Mouse (Mus musculus) 3T3-L1 (cell line): ENCODE results near the gene Rnf167.

Experiments used
- DNase-seq: peaks from one replicate; pipeline ENCODE4 v3.0.0-alpha.2; 2015; ENCODE audit warnings: low read depth, low spot score

Rnf167 gene

DNA sequence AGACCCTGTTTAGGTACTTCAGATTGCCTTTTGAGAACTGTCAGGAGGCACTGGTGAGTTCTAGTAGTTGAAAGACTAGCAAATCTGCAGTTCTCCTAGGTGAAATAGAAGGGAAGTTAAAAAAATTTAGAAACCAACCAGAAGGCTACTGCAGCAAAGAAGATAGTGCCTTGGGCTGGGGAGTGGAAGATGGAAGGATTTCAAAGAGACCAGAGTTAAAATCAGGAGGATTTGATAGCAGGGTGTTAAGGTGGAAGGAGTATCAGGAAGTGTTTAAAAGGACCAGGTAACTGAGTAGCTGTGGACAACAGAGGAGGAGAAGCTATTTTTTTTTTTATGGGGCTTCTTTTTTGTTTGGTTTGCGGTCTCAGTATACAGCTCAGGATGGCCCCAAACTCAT is 9.3 kb upstream of the Rnf167 start:
- DNase-seq = no peak

DNA sequence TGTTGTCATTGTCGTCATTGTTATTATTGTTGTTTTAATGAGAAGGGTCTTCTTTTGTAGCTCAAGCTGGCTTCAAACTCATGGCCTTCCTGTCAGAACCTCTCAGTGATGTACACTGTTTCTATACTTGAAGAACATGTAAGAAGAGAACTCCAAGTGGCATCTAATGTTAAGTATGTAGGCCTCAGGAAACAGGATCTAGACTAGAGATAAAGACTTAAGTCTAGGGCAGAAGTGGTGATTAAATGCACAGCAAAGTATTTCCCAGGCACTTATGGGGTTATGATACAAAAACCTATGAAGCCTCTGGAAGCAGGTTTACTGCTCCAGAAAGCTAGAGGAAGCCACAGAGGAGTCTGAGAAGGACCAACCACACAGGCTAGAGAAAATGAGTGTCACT is 8.7 kb upstream of the Rnf167 start:
- DNase-seq = no peak

DNA sequence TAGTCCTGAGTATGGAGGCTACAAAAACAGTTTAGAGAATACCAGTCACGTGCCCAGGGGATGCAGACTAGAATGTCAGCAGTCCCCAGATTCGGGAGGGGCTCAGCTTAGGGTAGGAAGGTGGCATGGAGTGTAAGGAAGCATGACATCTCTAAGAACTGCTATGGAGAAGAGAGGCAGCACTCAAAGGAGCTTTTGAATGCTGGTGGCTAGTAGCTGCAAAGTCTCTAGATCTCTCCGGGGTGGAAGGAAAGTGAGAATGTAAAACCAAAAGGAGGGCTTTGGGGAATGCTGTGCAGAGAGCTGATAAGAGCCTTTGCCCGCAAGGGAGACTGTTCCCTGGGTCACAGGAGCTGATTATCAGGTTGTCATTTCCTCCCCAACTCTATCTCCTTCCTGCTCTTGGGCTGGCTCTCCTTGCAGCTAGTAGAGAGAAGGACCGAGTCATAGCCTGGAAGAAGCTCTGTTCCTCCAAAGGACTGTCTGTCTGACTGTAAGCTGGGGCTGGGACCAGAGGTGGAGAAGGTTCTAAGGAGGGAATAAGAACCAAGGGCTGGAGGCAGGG is 8.2 kb upstream of the Rnf167 start, which contains the start of gene Gp1ba:
Gene Gp1ba, plus strand, starts transcription at position 409 of the 565 bp plus-strand sequence.
- DNase-seq = no peak

DNA sequence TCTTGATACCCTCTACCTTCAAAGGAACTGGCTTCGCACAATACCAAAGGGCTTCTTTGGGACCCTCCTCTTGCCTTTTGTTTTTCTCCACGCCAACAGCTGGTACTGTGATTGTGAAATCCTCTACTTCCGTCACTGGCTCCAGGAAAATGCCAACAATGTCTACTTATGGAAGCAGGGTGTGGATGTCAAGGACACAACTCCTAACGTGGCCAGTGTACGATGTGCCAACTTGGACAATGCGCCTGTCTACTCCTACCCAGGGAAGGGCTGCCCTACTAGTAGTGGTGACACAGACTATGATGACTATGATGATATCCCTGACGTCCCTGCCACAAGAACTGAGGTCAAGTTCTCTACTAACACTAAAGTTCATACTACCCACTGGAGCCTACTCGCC is 7.1 kb upstream of the Rnf167 start:
- DNase-seq = no peak

DNA sequence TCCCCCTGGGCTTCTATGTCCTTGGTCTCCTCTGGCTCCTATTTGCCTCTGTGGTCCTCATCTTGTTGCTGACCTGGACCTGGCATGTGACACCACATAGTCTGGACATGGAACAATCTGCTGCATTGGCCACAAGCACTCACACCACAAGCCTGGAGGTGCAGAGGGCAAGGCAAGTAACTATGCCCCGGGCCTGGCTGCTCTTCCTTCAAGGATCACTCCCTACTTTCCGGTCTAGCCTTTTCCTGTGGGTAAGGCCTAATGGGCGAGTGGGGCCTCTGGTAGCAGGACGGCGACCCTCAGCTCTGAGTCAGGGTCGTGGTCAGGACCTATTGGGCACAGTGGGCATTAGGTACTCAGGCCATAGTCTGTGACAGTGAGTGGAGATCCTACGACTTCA is 5.8 kb upstream of the Rnf167 start:
- no peak for DNase-seq

DNA sequence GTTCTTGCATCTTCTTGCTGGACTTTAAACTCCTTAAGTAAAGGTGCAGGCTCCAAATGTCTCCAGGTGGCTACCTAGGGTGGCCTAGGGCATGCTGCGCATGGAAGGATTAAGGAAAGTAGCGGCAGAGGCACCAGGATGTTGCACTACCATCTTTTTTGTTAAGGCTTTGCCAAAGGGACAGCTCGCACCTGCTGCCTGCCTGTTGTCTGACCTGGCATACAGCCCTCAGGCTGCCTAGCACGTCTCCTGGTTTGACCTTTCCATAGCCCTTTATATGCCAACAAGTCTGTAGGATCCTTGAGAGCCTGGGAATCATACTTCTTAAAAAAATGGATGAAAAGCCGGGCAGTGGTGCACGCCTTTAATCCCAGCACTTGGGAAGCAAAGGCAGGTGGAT is 4.0 kb upstream of the Rnf167 start:
- DNase-seq = no peak

DNA sequence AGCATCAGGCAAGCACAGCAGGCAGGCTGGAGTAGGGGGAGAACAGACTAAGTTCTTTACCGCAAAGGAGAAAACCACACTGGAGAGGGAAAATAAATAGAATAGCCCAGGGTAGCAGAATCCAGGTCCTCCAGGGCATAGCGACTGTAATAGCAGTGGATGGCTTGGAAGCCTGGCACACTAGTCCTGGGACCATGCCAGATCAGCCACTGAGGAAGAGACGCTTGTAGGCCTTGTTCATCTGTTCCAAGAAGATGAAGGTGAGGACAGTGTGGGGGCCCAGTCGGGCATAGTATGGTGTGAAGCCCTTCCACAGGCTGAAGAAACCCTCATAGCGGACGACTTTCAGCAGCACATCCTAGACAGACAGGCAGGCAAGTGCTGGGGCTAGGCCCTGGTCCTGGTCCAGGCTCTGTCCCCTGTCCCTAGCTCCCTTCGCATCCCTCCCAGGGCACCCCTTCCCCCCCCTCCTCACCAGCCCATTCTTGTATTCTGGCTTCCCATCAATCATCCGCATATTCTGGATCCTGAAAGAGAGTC is 2.4 kb upstream of the Rnf167 start:
- no peak for DNase-seq

DNA sequence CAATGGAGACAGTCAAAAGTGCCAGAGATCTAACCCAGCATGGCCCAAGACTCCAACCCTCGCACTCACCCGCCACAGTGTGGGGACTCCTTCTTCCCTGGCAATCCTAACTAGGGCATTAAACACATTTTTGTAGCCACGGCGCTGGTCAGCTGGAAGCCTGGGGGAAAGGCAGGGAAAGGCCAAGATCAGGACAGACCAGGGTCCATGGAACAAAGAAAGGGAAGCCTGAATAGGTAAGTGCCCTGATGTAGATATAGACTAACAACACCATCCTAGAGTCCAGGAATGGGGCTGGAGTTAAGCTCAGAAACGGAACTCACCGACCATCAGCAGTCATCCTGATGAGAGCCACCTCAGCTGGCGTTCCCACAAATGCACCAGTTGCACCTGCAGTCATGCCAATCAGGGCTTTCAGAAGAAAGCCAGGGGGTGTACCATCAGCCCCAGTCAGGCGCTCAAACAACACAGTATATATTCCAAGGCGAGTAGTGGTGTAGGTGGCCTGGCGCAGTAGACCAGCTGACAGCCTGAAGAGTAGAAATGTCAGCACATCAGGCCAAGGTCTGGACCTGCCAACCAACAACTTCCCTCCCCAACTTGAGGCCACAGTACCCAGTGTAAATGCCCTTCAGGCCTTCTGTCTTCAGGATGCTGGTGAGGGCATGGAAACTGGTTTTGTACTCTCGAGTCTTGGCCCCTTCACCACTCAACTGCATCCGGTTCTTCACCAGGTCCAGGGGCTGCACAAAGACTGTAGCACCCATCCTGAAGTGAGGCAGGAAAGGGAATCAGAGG is 1.4 kb upstream of the Rnf167 start:
- no peak for DNase-seq

DNA sequence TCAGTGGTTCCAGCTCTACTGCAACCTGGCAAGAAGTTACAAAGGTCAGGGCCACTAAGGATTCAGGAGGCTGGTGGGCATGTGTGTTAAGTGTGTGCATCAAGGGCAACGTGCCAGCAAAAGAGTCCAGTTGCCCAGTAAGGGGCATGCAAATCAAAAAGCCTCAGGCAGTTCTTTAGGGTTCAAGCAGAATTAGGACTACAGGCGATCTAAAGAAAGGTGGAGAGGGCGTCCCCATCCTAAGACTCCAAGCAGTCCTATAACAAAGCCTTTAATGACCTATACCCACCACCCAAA is 828 bp upstream of the Rnf167 start:
- DNase-seq = peak; percentile 43

DNA sequence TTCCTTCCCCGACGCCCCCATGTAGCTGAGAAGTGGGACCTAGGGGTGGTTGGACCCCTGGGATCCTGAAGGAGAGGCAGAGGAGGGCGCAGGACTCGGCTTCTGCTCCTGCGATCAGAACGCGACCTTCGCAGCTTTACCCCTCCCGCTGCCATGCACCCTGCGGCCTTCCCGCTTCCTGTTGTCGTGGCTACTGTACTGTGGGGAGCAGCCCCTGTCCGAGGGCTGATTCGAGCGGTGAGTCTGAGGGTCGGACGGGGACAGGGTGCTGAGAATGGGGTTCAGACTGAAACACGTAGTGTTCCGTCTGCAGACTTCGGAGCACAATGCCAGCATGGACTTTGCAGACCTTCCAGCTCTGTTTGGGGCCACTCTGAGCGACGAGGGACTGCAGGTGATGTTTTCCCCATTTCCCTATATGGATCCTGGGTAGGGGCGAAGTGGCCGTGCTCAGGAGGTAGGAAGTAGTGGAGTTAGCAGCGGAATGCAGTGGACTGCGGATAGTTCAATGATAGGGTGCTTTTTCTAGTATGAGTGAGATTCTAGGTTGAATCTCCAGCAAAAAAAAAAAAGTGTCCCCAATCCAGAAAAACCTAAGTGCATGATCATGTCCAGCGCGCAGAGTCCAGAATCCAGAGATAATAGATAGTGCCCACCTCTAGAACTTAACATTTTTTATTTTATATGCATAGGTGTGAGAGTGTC is 833 bp downstream of the Rnf167 start:
- DNase-seq = peak; percentile 51

DNA sequence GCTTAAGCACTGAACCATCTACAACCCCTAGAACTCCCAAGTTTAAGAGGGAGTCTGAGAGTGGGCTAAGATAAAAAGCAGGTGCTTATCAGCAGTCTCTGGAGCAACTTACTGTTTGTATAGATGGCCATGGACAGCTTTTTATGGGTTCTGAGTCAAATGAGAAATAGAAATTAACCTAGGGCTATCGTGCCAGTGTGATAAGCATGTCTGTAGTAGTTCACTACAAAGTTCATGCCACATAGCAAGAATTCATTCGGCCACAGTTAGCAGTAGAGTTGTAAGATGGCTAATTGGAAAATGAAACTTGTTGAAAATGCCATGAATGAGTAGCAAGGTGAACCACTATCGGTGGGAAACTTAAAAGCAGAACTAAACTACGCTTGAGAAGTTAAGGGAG is 1.5 kb downstream of the Rnf167 start:
- DNase-seq = peak; percentile 31

DNA sequence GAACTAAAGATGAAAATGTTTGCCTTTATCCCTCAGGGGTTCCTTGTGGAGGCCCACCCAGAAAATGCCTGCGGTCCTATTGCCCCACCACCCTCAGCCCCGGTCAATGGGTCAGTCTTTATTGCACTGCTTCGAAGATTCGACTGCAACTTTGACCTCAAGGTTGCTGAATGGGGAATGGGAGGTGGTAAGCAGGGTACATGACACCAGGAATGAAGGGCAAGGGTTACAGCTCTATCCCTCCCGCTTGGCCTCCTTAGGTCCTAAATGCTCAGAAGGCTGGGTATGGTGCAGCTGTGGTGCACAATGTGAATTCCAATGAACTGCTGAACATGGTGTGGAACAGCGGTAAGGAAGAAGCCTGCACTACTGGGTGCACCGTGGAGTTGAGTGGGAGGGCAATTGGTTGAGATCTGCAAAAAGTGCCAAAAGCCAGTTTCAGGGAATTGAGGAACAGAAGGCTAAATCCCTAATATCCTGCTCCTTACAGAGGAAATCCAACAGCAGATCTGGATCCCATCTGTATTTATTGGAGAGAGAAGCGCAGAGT is 2.2 kb downstream of the Rnf167 start:
- DNase-seq = no peak

DNA sequence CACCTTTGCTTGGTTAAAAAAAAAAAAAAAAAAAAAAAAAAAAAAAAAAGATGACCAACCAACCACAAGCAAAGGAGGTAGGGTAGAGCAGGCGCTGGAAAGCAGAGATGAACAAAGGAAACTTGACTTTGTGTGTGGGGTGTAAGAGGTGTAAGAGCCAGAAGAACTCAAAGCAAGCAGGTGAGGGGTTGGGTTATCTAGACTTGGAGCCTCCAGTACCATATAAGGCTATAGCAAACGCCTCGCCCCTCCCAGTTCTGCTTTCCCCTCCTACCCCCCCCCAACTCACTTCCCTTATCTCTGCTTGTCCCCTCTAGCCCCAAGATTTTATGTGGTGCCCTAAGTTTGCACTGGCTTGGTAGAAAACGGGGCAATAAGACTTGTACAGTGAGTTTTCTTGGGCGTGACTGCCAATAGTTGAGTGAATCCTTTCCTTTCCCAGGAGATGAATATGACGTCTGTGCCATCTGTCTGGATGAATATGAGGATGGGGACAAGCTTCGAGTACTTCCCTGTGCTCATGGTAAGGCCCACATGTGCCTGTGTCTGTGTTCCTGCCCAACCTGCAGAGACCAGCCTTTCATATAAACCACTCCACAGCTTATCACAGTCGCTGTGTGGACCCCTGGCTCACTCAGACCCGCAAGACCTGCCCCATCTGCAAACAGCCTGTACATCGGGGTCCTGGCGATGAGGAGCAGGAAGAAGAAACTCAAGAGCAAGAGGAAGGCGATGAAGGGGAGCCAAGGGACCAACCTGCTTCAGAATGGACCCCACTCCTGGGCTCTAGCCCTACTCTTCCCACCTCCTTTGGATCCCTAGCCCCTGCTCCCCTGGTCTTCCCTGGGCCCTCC is 3.5 kb downstream of the Rnf167 start:
- DNase-seq = peak; percentile 29

DNA sequence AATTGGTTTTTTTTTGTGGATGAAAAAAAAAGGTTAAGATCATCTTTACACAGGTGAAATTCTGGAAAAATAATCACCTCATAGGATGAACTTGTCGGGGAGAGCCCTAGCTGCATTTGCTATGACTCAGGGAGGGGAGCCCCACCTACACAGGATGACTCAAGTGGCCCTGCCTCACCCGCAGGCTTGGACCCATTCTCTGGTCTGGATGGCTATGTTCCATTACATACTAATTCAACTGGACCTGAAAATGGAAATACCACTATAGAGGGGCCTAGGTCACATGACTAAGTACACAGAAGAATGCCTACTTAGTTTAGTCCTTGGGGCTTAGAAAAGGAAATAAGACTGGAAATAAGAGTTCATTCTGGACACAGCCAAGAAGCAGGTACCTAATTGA is 4.4 kb downstream of the Rnf167 start:
- DNase-seq = peak; percentile 90

DNA sequence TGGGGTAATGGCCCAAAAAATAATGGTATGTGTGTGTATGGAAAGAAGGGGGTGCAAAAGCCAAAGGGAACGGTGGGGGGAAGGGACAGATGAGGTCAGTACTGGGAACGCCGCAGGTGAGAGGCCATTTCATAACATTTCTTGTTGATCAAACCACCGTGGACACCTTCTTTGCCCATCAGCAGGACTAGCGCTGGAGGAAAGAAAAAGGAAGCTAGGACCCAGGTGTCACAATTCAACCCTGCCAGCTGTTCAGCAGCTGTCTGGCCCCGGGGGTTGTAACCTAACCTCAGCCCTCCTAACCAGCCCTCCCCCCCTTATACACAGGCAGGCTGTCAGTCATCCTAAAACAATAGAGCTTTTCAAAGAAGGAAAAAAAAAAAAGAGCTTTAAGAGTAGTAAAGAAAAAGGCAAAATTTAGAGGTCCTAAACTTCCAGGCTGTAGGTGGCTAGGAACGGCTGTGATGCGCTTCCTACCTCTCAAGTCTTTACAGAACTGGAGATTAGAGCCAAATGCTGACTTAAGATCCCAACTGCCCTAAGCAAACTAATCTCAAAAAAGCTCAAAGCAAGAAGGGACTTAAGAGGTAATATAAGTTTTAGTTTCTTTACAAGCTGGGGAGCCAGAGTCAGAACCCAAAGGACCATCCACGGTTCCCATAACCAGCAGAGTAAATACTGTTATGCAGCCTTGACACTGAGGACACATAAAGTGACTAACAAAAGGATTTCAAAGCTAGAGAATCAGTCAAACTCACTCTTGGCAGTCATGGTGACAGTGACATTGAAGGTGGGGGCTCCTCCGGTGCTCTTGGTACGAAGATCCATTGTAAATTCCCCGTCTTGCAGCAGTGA is 5.2 kb downstream of the Rnf167 start:
- DNase-seq = peak; percentile 72

DNA sequence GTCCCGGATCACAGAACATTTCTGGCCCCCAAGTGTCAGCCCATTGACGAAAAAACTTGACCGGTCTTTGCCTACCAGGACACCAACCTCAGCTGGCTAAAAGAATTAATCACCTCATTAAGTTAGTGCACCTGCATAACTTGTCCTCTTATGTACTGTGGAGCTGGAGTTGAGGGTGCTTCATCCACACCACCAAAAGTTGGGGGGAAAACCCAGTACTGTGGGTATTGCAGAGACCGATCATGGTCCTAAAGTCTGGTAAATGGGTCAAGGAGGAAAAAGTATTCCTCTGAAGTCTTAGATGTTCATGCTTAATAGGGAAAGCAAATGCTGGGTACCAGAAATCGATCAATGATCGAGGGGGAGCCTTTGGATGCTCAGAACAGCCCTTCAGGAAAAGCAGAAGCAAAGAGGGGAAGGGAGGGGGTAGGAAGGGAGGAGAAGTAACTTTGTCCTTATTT is 5.9 kb downstream of the Rnf167 start:
- DNase-seq = no peak

DNA sequence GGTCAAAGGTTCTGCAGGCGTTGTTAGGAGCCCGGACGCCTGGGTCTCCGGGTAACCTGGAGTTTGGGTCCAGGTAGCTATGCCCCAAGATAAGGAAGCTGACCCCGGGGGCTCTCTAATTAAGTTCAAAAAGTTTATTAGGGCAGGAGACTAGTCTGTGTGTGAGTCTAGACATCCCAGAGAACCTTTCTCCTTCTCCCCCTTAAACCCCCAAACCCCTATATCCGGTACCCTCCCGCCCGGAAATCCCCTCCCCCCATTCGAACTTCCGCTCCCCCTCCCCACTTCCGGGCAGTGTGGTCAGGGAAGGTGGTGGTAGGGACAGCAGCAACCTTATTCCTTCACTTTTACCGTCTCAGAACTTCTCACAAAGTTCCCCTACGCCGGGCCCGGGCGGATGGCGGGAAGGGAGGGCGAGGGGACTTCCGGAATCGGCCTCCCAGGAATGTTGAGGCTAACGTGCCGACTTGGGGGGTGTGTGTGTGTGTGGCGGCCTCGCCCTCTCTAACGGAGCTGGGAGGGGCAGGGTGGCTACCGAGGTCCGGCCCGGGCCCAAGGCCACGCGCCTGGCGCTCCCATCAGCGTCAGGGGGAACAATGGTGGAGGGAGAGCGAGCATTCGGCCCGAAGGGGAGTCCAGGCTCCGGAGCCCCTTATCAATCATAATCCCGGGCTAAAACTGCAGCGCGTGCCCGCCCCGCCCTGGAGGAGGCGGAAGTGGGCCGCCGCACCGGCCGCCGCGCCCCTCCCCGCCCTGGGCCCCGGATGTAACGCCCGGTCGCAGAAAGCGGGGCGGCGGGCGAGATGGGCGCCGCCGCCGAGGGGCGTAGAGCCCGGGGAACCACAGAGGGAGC is 6.5 kb downstream of the Rnf167 start:
- DNase-seq = peak; percentile 66

DNA sequence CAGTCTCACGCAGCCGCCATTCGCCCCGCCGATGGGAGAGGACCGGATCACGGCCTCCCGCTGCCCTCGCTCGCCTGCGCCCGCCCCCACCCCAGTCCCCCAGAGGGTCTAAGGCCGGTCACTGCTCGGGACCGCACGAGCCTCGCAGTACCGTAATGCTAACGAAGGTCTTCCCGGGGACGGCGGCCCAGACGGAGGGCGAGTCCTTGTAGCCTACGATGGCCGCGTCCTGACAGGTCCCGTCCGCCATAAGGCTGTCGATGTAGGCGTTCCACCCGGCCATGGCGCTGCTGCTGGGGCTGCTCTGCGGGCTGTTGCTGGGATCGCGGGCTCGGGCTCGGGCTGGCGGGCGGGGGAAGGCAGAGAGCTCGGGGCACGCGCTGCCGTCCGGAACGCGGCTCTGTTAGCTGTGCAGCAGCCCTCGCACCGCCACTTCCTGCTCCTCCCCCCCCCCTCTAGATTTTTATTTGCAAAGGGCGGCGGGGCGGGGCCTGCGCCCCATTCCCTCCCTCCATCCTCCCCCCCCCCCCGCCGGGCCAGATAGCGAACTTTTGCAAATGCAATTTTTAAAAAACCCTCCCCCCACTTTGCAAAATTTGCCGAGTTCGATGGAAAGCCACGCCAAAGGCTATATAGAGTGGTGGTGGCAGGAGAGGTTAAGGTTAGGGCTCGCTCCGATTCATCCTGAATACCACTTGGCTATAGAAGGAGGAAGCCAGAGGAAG is 7.3 kb downstream of the Rnf167 start, which contains the start of gene Pfn1:
Gene Pfn1, minus strand, starts transcription at position 447 of the 725 bp plus-strand sequence.
- DNase-seq = peak; percentile 83
